Mouse (Mus musculus) liver, postnatal 0 days (tissue): ENCODE results near the gene Ube2c. TPM values are rescaled to one million over a fixed set of nuclear protein-coding genes. Genes with fewer than 3 reads are reported as not detected.

ENCODE experiments used
- ATAC-seq: fragments of 200-750 bp; cut with Nextera tagmentation; 2 replicates; pipeline ENCODE4 v1.8.0; 2017; ENCODE audit warnings: mild to moderate bottlenecking, moderate library complexity
- DNase-seq: peaks from one replicate; pipeline ENCODE4 v3.0.0-alpha.2; 2016
- H3K27ac ChIP-seq: fragments of 300-500 bp; sonication (generic); 2 replicates; pipeline ENCODE4 v1.5.1; 2014; ENCODE audit warnings: antibody characterized with exemption, moderate library complexity, mild to moderate bottlenecking, low read depth
- H3K27me3 ChIP-seq: fragments of 300-500 bp; sonication (generic); 2 replicates; pipeline ENCODE4 v1.6.1; 2014; ENCODE audit warnings: low read length, control low read depth, mixed read lengths; ENCODE audit not compliant: insufficient read depth
- H3K36me3 ChIP-seq: fragments of 300-500 bp; sonication (generic); replicated peaks from 2 replicates; pipeline ENCODE4 v1.6.1; 2014; ENCODE audit warnings: mild to moderate bottlenecking, control low read depth, low read length, moderate library complexity, mixed read lengths; ENCODE audit not compliant: insufficient read depth
- H3K4me1 ChIP-seq: fragments of 300-500 bp; sonication (generic); 2 replicates; pipeline ENCODE4 v1.6.1; 2014; ENCODE audit warnings: antibody characterized with exemption, mild to moderate bottlenecking, control low read depth; ENCODE audit not compliant: insufficient read depth
- H3K4me2 ChIP-seq: fragments of 300-500 bp; sonication (generic); 2 replicates; pipeline ENCODE4 v1.6.1; 2014; ENCODE audit warnings: low read depth, mild to moderate bottlenecking, low read length, moderate library complexity, mixed read lengths
- H3K4me3 ChIP-seq: fragments of 300-500 bp; sonication (generic); 2 replicates; pipeline ENCODE4 v1.5.1; 2014; ENCODE audit warnings: low read depth, low read length
- H3K9ac ChIP-seq: fragments of 300-500 bp; sonication (generic); replicated peaks from 2 replicates; pipeline ENCODE4 v1.6.1; 2014; ENCODE audit warnings: mild to moderate bottlenecking, moderate library complexity
- H3K9me3 ChIP-seq: fragments of 300-500 bp; sonication (generic); 2 replicates; pipeline ENCODE4 v1.6.1; 2016; ENCODE audit warnings: mild to moderate bottlenecking, control low read depth, low read length, mixed read lengths
- CTCF ChIP-seq: sonication (generic); IDR thresholded peaks from 2 replicates; pipeline ENCODE4 v1.5.1; 2016; ENCODE audit warnings: antibody characterized with exemption, low read depth
- EP300 ChIP-seq: IDR thresholded peaks from 2 replicates; pipeline ENCODE4 v1.6.1; 2016; ENCODE audit warnings: antibody characterized with exemption, low read depth, mild to moderate bottlenecking
- WGBS: fragments of 180-500 bp; shearing (Covaris S2); extraction: QIAGEN DNeasy Blood & Tissue Kit; methylation state at CpG from one replicate; pipeline ENCODE4 v1.1.7; 2014; ENCODE audit not compliant: insufficient replicate concordance; 5-methylcytosine and 5-hydroxymethylcytosine counted together
- polyA plus RNA-seq: library from polyadenylated mRNA; unstranded; fragments of >200 nt; fragmentation: Nextera tagmentation; extraction: Ambion mirVana; gene quantifications from 2 replicates; pipeline ENCODE4 v1.2.1, GENCODE M21; 2015

Gene Ube2c
- polyA plus RNA-seq, 1 experiment from 2014 or later, result 277 TPM

DNA sequence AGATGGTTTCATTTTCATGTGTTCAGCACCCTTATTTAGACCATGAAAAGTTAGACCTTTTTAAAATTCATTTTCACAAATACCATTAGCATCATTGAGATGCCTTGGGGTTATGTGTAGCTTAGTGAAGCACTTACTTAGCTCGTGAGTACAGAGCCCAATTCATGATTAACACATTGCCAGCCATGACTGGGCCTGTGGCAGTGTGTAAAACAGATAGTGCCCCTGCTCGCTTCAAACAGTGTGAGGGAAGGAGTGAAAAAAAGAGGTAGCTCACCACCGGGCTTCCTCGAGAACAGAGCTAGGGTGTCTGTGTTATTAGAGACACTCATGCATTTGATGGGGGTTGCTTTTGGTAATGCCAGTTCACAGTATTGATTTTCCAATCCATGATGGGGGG lies 21.5 kb upstream of the Ube2c start:
- DNase-seq, result no peak
- 72% methylated on average over 4 of the region's 4 CpGs for WGBS
- Histone ChIP-seq H3K9me3 (no peaks in the 10 kb centered on the region), H3K36me3 (peaks cover 57% of the 10 kb centered on the region), H3K4me1 (peaks cover 23% of the 10 kb centered on the region), H3K9ac (peak overlapping the region; percentile 91; the same call in 1 of the 2 replicates), H3K27ac (no peak overlapping the region), H3K4me2 (peak overlapping the region; percentile 89; the same call in 1 of the 2 replicates), H3K27me3 (no peaks in the 10 kb centered on the region), H3K4me3 (no peak overlapping the region)
- TF ChIP-seq CTCF (no peak), EP300 (peak; percentile 77; the same call in 1 of the 2 replicates)
- peak; percentile 45 for ATAC-seq

DNA sequence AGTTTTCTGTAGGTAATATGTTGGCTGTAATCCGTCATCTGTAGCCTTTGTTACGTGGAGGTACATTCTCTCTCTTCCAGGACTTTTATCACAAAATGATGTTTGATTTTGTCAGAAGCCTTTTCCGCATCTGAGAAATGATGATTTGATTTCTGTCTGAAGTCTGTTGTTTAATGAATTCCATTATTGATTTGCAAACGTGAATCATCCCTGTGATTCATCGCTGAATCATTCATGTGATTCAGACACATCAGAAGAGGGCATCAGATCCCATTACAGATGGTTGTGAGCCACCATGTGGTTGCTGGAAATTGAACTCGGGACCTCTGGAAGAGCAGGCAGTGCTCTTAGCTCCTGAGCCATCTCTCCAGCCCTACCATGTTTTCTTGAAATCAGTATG lies 20.7 kb upstream of the Ube2c start:
- ATAC-seq (no peak), DNase-seq (no peak)
- Histone ChIP-seq H3K9ac (0 out of 2 replicates have a peak overlapping the region, but pooled peaks have one; percentile 91), H3K36me3 (peaks cover 63% of the 10 kb centered on the region), H3K4me1 (peaks cover 16% of the 10 kb centered on the region), H3K4me2 (0 out of 2 replicates have a peak overlapping the region, but pooled peaks have one; percentile 89), H3K27me3 (no peaks in the 10 kb centered on the region), H3K4me3 (no peak overlapping the region), H3K9me3 (no peaks in the 10 kb centered on the region), H3K27ac (no peak overlapping the region)
- WGBS, result 89% methylated on average over 6 of the region's 6 CpGs
- TF ChIP-seq EP300 (no peak), CTCF (no peak)

DNA sequence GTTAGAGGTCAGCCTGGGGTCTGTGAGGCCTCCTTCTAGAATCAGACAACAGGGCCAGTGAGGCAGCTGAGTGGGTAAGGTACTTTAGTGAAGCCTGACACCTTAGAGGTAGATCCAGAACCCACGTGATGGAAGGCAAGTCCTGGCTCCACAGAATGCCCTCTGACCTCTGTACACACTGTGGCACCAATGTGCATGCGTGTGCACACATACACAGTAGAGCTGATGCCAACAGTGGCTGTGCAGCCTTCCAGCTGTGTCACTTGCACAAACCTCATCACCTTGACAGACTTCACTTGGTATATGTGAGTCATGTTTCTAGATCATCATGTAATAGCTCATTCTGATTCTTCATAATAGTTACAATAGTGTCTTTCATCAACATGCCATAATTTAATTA lies 17.2 kb upstream of the Ube2c start:
- TF ChIP-seq CTCF, result no peak
- TF ChIP-seq EP300, result no peak

DNA sequence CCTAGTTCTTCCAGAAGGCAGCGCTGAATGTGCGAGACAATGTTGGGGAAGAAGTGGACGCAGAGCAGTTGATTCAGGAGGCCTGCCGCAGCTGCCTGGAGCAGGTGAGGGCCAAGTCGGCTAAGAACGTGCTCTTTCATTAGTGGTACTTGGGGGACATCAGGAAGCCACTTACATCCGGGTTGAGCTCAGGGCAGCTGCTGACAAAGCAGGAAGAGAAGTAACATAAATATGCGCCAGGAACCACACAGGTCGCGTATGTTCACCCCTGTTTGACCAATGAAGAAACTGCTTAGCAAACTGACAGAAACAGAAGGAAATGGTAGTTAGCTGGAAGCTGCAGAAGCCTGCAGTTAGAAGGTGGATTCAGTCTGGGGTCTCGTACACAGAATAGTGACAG lies 15.6 kb upstream of the Ube2c start:
- 53% methylated on average over 11 of the region's 11 CpGs for WGBS
- Histone ChIP-seq H3K27me3 (no peaks in the 10 kb centered on the region), H3K4me3 (no peak overlapping the region), H3K4me2 (no peak overlapping the region), H3K36me3 (peaks cover 95% of the 10 kb centered on the region), H3K9ac (no peak overlapping the region), H3K4me1 (peaks cover 7% of the 10 kb centered on the region), H3K27ac (peak overlapping the region; percentile 39; the same call in 1 of the 2 replicates), H3K9me3 (no peaks in the 10 kb centered on the region)
- TF ChIP-seq EP300 (0 out of 2 replicates have a peak, but pooled peaks have one; percentile 10), CTCF (no peak)
- ATAC-seq (no peak), DNase-seq (no peak)

More for the DNA sequence above, 17.2 kb upstream of the Ube2c start:
- no peaks in the 10 kb centered on the region for H3K9me3 ChIP-seq
- ATAC-seq (peak; percentile 59), DNase-seq (no peak)
- H3K27ac ChIP-seq, result peak overlapping the region; percentile 48; the same call in 1 of the 2 replicates
- no peak overlapping the region for H3K9ac ChIP-seq
- H3K27me3 ChIP-seq, result no peaks in the 10 kb centered on the region
- H3K4me3 ChIP-seq, result no peak overlapping the region
- H3K36me3 ChIP-seq, result peaks cover 96% of the 10 kb centered on the region
- H3K4me1 ChIP-seq, result peaks cover 6% of the 10 kb centered on the region; the same call in 1 of the 2 replicates
- 80% methylated on average over 2 of the region's 2 CpGs for WGBS
- H3K4me2 ChIP-seq, result no peak overlapping the region

DNA sequence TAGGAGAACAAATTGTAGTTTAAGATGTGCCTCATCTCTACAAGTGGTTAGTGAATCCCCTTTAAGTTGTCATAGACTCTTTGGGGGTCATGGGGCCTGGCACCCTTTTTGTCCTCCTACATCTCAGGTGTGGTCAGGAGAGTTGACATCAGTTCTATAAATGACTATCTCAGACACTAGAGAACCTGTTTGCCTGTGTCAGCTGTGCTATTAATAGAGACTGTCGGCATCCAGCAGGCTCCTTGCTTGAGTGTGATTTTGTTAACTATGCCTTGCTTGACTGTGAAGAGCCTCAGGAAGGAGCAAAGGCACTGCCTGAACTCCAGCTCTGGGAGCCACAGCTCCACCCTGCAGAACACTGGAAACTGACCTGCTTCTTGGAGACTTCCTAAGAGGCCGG lies 14.9 kb upstream of the Ube2c start:
- Histone ChIP-seq H3K9ac (no peak overlapping the region), H3K4me2 (no peak overlapping the region), H3K27me3 (no peaks in the 10 kb centered on the region), H3K4me3 (no peak overlapping the region), H3K9me3 (no peaks in the 10 kb centered on the region), H3K36me3 (peaks cover 93% of the 10 kb centered on the region), H3K4me1 (peaks cover 14% of the 10 kb centered on the region), H3K27ac (peak overlapping the region; percentile 39; the same call in 1 of the 2 replicates)
- TF ChIP-seq EP300 (no peak), CTCF (no peak)
- ATAC-seq, result no peak
- no peak for DNase-seq
- 78% methylated on average over 2 of the region's 2 CpGs for WGBS

DNA sequence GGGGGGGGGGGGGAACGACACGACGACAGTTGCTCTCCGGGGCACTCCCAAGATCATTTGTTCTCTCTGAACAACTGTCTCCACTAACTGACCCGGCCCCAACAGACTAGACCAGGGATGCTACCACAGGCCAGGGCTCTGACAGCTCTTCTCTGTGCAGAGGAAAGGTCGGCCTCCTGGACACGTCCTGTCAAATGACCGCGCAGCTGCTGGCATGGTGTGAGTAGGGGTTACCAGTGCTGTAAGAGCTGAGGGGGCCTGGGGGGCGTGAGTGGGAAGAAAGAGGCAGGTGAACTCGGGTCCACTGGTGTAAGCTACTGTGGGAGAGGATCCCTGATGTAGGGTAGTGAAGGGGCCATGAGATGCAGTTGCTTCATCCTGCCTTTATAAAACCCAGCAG lies 11.9 kb upstream of the Ube2c start:
- no peak for DNase-seq
- TF ChIP-seq CTCF, result no peak
- no peak for TF ChIP-seq EP300
- H3K4me2 ChIP-seq, result no peak overlapping the region
- H3K4me3 ChIP-seq, result no peak overlapping the region
- peak overlapping the region; percentile 73 for H3K27ac ChIP-seq
- ATAC-seq, result no peak
- H3K27me3 ChIP-seq, result no peaks in the 10 kb centered on the region
- H3K9me3 ChIP-seq, result no peaks in the 10 kb centered on the region
- WGBS, result 88% methylated on average over 8 of the region's 11 CpGs
- peak overlapping the region; percentile 46; the same call in 1 of the 2 replicates for H3K9ac ChIP-seq
- peaks cover 91% of the 10 kb centered on the region for H3K36me3 ChIP-seq
- peaks cover 42% of the 10 kb centered on the region for H3K4me1 ChIP-seq
